Mouse (Mus musculus): ENCODE results near the gene Mlx. TPM values are rescaled to one million over a fixed set of nuclear protein-coding genes. Genes with fewer than 3 reads are reported as not detected.

Mlx gene
- total and polyA plus RNA-seq, 3 experiments = 45.2 to 116 (median 51.5) TPM

GRCm38 (mm10) chr11:101052751-101053473, 34.2 kb upstream of the Mlx start:
- no peak for TF ChIP-seq TBP (conservative IDR thresholded peaks at IDR 0.05; ENCODE audit: low read depth, low read length)
- TF ChIP-seq MAZ (IDR thresholded peaks at IDR 0.05; ENCODE audit: low read depth, low read length) = no peak
- no peak for TF ChIP-seq RAD21 (IDR thresholded peaks at IDR 0.05; ENCODE audit: low read depth, low read length)
- no peak for TF ChIP-seq ZMIZ1 (IDR thresholded peaks at IDR 0.05; ENCODE audit: low read depth, low read length)
- TF ChIP-seq MAX (IDR thresholded peaks at IDR 0.05; ENCODE audit: low read length) = no peak
- TF ChIP-seq TCF12 (IDR thresholded peaks at IDR 0.05; ENCODE audit: low read depth, low read length) = no peak
- no peak for TF ChIP-seq BHLHE40 (IDR thresholded peaks at IDR 0.05; ENCODE audit: low read depth, low read length)
- no peak for TF ChIP-seq JUN (IDR thresholded peaks at IDR 0.05; ENCODE audit: insufficient read depth, low read depth, low read length)
- no peak for TF ChIP-seq ZC3H11A (IDR thresholded peaks at IDR 0.05; ENCODE audit: low read depth, low read length)
- no peak for TF ChIP-seq CTCF (conservative IDR thresholded peaks at IDR 0.05 in 1 of 2, IDR thresholded peaks at IDR 0.05 in 1 of 2; ENCODE audit: low read depth in 2 of 2, low read length in 2 of 2)
- TF ChIP-seq SIN3A (IDR thresholded peaks at IDR 0.05; ENCODE audit: low read length) = no peak
- no peaks in the 10 kb centered on the region for H3K79me2 ChIP-seq (replicated peaks; ENCODE audit: control insufficient read depth, extremely low read depth, insufficient read depth, poor library complexity, severe bottlenecking)
- no peak overlapping the region for H3K9ac ChIP-seq (ENCODE audit: insufficient read depth, low read depth)
- H3K9me3 ChIP-seq (replicated peaks; ENCODE audit: low read length) = peaks cover 12% of the 10 kb centered on the region
- peaks cover 88 to 99% of the 10 kb centered on the region in 2 experiments for H3K36me3 ChIP-seq (replicated peaks in 1 of 2; ENCODE audit: control insufficient read depth in 1 of 2, insufficient read depth in 1 of 2, low read length in 1 of 2)
- H3K27me3 ChIP-seq (replicated peaks) = no peaks in the 10 kb centered on the region
- in situ Hi-C loops (cut with MboI; ENCODE audit: low pct_ligation_motif_present, low pct_unique_long_range_greater_than_20kb, low sequenced_read_pairs) (no loop called here), dilution Hi-C loops (cut with MboI; ENCODE audit: extremely low pct_ligation_motif_present, extremely low pct_unique_long_range_greater_than_20kb, low sequenced_read_pairs) (no loop called here)
- H3K4me2 ChIP-seq (ENCODE audit: insufficient read depth, low read depth, poor library complexity, severe bottlenecking) = no peak overlapping the region
- no peak overlapping the region for H3K4me3 ChIP-seq (replicated peaks in 1 of 3; ENCODE audit: low read depth in 2 of 3, low read length in 2 of 3, poor library complexity in 1 of 3)
- no peaks in the 10 kb centered on the region for H3K4me1 ChIP-seq (ENCODE audit: control insufficient read depth in 1 of 2, insufficient read depth in 2 of 2)
- no peak for DNase-seq (ENCODE audit: extremely low read depth)
- no peak overlapping the region for H3K27ac ChIP-seq (ENCODE audit: insufficient read depth, low read depth)

- Histone ChIP-seq H3K79me2 (replicated peaks; ENCODE audit: control insufficient read depth, extremely low read depth, insufficient read depth, poor library complexity, severe bottlenecking) (no peaks in the 10 kb centered on the region), H3K4me3 (replicated peaks in 1 of 3; ENCODE audit: low read depth in 2 of 3, low read length in 2 of 3, poor library complexity in 1 of 3) (no peak overlapping the region), H3K27me3 (replicated peaks) (no peaks in the 10 kb centered on the region), H3K4me1 (ENCODE audit: control insufficient read depth in 1 of 2, insufficient read depth in 2 of 2) (peaks cover 1 to 9% of the 10 kb centered on the region in 2 experiments; a peak in 2 of 4 replicates), H3K4me2 (ENCODE audit: insufficient read depth, low read depth, poor library complexity, severe bottlenecking) (no peak overlapping the region), H3K27ac (ENCODE audit: insufficient read depth, low read depth) (no peak overlapping the region), H3K9me3 (replicated peaks; ENCODE audit: low read length) (peaks cover 12% of the 10 kb centered on the region), H3K9ac (ENCODE audit: insufficient read depth, low read depth) (no peak overlapping the region), H3K36me3 (replicated peaks in 1 of 2; ENCODE audit: control insufficient read depth in 1 of 2, insufficient read depth in 1 of 2, low read length in 1 of 2) (peaks cover 87 to 99% of the 10 kb centered on the region in 2 experiments)
- dilution Hi-C loops (cut with MboI; ENCODE audit: extremely low pct_ligation_motif_present, extremely low pct_unique_long_range_greater_than_20kb, low sequenced_read_pairs) = no loop called here
- DNase-seq (ENCODE audit: extremely low read depth) = peak; percentile 30
- TF ChIP-seq MAFK (IDR thresholded peaks at IDR 0.05; ENCODE audit: insufficient replicate concordance, low read length) = no peak
- TF ChIP-seq ZKSCAN1 (IDR thresholded peaks at IDR 0.05; ENCODE audit: borderline replicate concordance, low read depth, low read length) = no peak
- no peak for TF ChIP-seq MYC (IDR thresholded peaks at IDR 0.05; ENCODE audit: low read depth, low read length)
- TF ChIP-seq POLR2AphosphoS2 (IDR thresholded peaks at IDR 0.05; ENCODE audit: low read depth, low read length) = no peak
- TF ChIP-seq ELF1 (IDR thresholded peaks at IDR 0.05; ENCODE audit: low read depth, low read length) = no peak
- no peak for TF ChIP-seq MEF2A (IDR thresholded peaks at IDR 0.05; ENCODE audit: borderline replicate concordance, low read depth, low read length)
- TF ChIP-seq NELFE (IDR thresholded peaks at IDR 0.05; ENCODE audit: low read depth, low read length) = no peak
- TF ChIP-seq IRF4 (IDR thresholded peaks at IDR 0.05; ENCODE audit: low read depth, low read length) = no peak
- peak; percentile 47 to 68; a peak in 3 of 4 replicates for TF ChIP-seq CTCF (conservative IDR thresholded peaks at IDR 0.05 in 1 of 2, IDR thresholded peaks at IDR 0.05 in 1 of 2; ENCODE audit: low read depth in 2 of 2, low read length in 2 of 2)
- TF ChIP-seq EP300 (IDR thresholded peaks at IDR 0.05; ENCODE audit: low read length) = no peak
- no peak for TF ChIP-seq TCF12 (IDR thresholded peaks at IDR 0.05; ENCODE audit: low read depth, low read length)
- TF ChIP-seq MAZ (IDR thresholded peaks at IDR 0.05; ENCODE audit: low read depth, low read length) = no peak
- TF ChIP-seq RAD21 (IDR thresholded peaks at IDR 0.05; ENCODE audit: low read depth, low read length) = peak; percentile 61
- no peak for TF ChIP-seq HCFC1 (IDR thresholded peaks at IDR 0.05; ENCODE audit: low read depth, low read length)
- TF ChIP-seq SMC3 (IDR thresholded peaks at IDR 0.05; ENCODE audit: low read depth, low read length) = peak; percentile 61
- no peak for TF ChIP-seq CHD2 (IDR thresholded peaks at IDR 0.05; ENCODE audit: low read length)
- TF ChIP-seq SIN3A (IDR thresholded peaks at IDR 0.05; ENCODE audit: low read length) = no peak
- no peak for TF ChIP-seq BHLHE40 (IDR thresholded peaks at IDR 0.05; ENCODE audit: low read depth, low read length)
- TF ChIP-seq CHD1 (IDR thresholded peaks at IDR 0.05; ENCODE audit: low read depth, low read length) = no peak
- TF ChIP-seq MXI1 (IDR thresholded peaks at IDR 0.05; ENCODE audit: low read depth, low read length) = no peak
- no peak for TF ChIP-seq TBP (conservative IDR thresholded peaks at IDR 0.05; ENCODE audit: low read depth, low read length)
- TF ChIP-seq ZNF384 (IDR thresholded peaks at IDR 0.05; ENCODE audit: low read depth, low read length) = no peak
- no peak for TF ChIP-seq USF1 (IDR thresholded peaks at IDR 0.05; ENCODE audit: low read depth, low read length)
- no peak for TF ChIP-seq MAX (IDR thresholded peaks at IDR 0.05; ENCODE audit: low read length)
- in situ Hi-C loops (cut with MboI; ENCODE audit: low pct_ligation_motif_present, low pct_unique_long_range_greater_than_20kb, low sequenced_read_pairs) = no loop called here
Observed at GRCm38 (mm10) chr11:101053974-101054373, 33.1 kb upstream of the Mlx start.
